Mouse (Mus musculus) heart, postnatal 0 days (tissue): ENCODE measurements around the gene Ercc6.

Source experiments
- CTCF ChIP-seq: IDR thresholded peaks from 2 replicates; pipeline ENCODE4 v1.5.1; 2016; ENCODE audit warnings: antibody characterized with exemption, control low read depth, low read depth
- EP300 ChIP-seq: IDR thresholded peaks from 2 replicates; pipeline ENCODE4 v1.6.1; 2016; ENCODE audit warnings: antibody characterized with exemption, low read depth

GRCm38 (mm10) chr14:32583696-32584095, 70.4 kb downstream of the Ercc6 start:
- TF ChIP-seq CTCF (no peak), EP300 (no peak)
